Mouse (Mus musculus) heart, postnatal 0 days (tissue): Measurements from ENCODE around the gene Eef1akmt1. TPM values are rescaled to one million over a fixed set of nuclear protein-coding genes. Genes with fewer than 3 reads are reported as not detected.
A peak's percentile ranks its signal among the peaks of the same experiment; 100 is the strongest.

ENCODE experiments used
- ATAC-seq: fragments of 200-750 bp; cut with Nextera tagmentation; 2 replicates; pipeline ENCODE4 v1.8.0; 2017; ENCODE audit warnings: low read depth, moderate number of reproducible peaks, moderate library complexity; ENCODE audit not compliant: insufficient read depth
- DNase-seq: peaks from one replicate; pipeline ENCODE4 v3.0.0-alpha.2; 2016; ENCODE audit warnings: low spot score
- H3K27ac ChIP-seq: fragments of 300-500 bp; sonication (generic); 2 replicates; pipeline ENCODE4 v1.5.1; 2014; ENCODE audit warnings: low read depth, mild to moderate bottlenecking
- H3K27me3 ChIP-seq: fragments of 300-500 bp; sonication (generic); 2 replicates; pipeline ENCODE4 v1.6.1; 2014; ENCODE audit warnings: low read length, mixed read lengths; ENCODE audit not compliant: control insufficient read depth, insufficient read depth
- H3K36me3 ChIP-seq: fragments of 300-500 bp; sonication (generic); replicated peaks from 2 replicates; pipeline ENCODE4 v1.6.1; 2014; ENCODE audit warnings: low read length, mixed read lengths; ENCODE audit not compliant: control insufficient read depth, insufficient read depth
- H3K4me1 ChIP-seq: fragments of 300-500 bp; sonication (generic); 2 replicates; pipeline ENCODE4 v1.6.1; 2014; ENCODE audit warnings: antibody characterized with exemption; ENCODE audit not compliant: control insufficient read depth, insufficient read depth
- H3K4me2 ChIP-seq: fragments of 300-500 bp; sonication (generic); 2 replicates; pipeline ENCODE4 v1.6.1; 2014; ENCODE audit warnings: low read depth, mild to moderate bottlenecking, low read length, moderate library complexity
- H3K4me3 ChIP-seq: fragments of 300-500 bp; sonication (generic); 2 replicates; pipeline ENCODE4 v1.5.1; 2014; ENCODE audit warnings: low read depth, low read length
- H3K9ac ChIP-seq: fragments of 300-500 bp; sonication (generic); replicated peaks from 2 replicates; pipeline ENCODE4 v1.6.1; 2014; ENCODE audit warnings: low read depth, low read length, mixed read lengths
- H3K9me3 ChIP-seq: fragments of 300-500 bp; sonication (generic); replicated peaks from 2 replicates; pipeline ENCODE4 v1.6.1; 2016; ENCODE audit warnings: low read length; ENCODE audit not compliant: control insufficient read depth
- CTCF ChIP-seq: IDR thresholded peaks from 2 replicates; pipeline ENCODE4 v1.5.1; 2016; ENCODE audit warnings: antibody characterized with exemption, control low read depth, low read depth
- EP300 ChIP-seq: IDR thresholded peaks from 2 replicates; pipeline ENCODE4 v1.6.1; 2016; ENCODE audit warnings: antibody characterized with exemption, low read depth
- WGBS: fragments of 180-500 bp; shearing (Covaris S2); extraction: QIAGEN DNeasy Blood & Tissue Kit; methylation state at CpG from one replicate; pipeline ENCODE4 v1.1.7; 2014; 5-methylcytosine and 5-hydroxymethylcytosine counted together
- polyA plus RNA-seq: library from polyadenylated mRNA; unstranded; fragments of >200 nt; fragmentation: Nextera tagmentation; extraction: Ambion mirVana; gene quantifications from 2 replicates; pipeline ENCODE4 v1.2.1, GENCODE M21; 2015
- total RNA-seq: library from RNA; depleted of rRNA; stranded (reverse); fragments of >200 nt; gene quantifications from 2 replicates; pipeline ENCODE4 v1.2.3, GENCODE M21; 2014; ENCODE audit warnings: low replicate concordance

The Eef1akmt1 gene
- total and polyA plus RNA-seq, 2 experiments from 2014 or later, result 21.4 to 79.3 TPM

GRCm38 (mm10) chr14:57526050-57526623 is 45.3 kb downstream of the Eef1akmt1 start:
- Histone ChIP-seq H3K36me3 (no peaks in the 10 kb centered on the region), H3K27me3 (peaks cover 23% of the 10 kb centered on the region), H3K4me1 (peaks cover 12% of the 10 kb centered on the region), H3K4me2 (peak overlapping the region; percentile 99), H3K27ac (no peak overlapping the region), H3K4me3 (peak overlapping the region; percentile 83), H3K9me3 (no peaks in the 10 kb centered on the region), H3K9ac (no peak overlapping the region)
- WGBS, result 62% methylated on average over 10 of the region's 10 CpGs
- ATAC-seq, result no peak
- no peak for TF ChIP-seq CTCF
- TF ChIP-seq EP300, result no peak
- no peak for DNase-seq

DNA sequence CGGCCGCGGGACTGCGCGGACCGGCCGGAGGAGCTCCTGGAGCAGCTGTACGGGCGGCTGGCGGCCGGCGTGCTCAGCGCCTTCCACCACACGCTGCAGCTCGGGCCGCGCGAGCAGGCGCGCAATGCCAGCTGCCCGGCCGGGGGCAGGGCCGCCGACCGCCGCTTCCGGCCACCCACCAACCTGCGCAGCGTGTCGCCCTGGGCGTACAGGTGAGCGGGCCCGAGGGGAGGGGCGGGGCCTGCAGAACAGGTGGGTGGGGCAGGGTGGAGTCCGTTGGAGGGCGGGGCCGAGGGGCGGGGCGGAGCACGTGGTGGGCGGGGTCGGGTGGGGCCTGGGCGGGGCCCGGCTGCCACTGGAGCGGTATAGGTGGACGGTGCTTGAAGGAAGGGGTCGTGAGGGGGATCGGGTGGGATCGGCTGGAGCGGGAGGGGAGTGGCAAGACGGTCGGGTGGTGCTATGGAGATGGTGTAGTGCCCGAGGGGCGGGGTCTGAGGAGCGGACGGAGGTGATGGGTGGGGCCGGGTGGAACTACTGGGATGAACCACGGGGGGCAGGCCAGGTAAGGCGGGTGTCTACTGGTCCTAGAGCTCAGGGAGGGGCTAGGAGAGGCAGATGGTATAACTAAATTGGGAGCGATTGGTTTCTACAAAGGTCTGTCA is 45.9 kb downstream of the Eef1akmt1 start:
- Histone ChIP-seq H3K4me3 (peak overlapping the region; percentile 83), H3K27me3 (peaks cover 23% of the 10 kb centered on the region), H3K4me1 (peaks cover 12% of the 10 kb centered on the region), H3K9ac (peak overlapping the region; percentile 77), H3K36me3 (no peaks in the 10 kb centered on the region), H3K9me3 (no peaks in the 10 kb centered on the region), H3K27ac (0 out of 2 replicates have a peak overlapping the region, but pooled peaks have one; percentile 18), H3K4me2 (peak overlapping the region; percentile 99)
- ATAC-seq (peak; percentile 68), DNase-seq (peak; percentile 40)
- under 1% methylated on average over 48 of the region's 60 CpGs for WGBS
- TF ChIP-seq EP300 (no peak), CTCF (no peak)

DNA sequence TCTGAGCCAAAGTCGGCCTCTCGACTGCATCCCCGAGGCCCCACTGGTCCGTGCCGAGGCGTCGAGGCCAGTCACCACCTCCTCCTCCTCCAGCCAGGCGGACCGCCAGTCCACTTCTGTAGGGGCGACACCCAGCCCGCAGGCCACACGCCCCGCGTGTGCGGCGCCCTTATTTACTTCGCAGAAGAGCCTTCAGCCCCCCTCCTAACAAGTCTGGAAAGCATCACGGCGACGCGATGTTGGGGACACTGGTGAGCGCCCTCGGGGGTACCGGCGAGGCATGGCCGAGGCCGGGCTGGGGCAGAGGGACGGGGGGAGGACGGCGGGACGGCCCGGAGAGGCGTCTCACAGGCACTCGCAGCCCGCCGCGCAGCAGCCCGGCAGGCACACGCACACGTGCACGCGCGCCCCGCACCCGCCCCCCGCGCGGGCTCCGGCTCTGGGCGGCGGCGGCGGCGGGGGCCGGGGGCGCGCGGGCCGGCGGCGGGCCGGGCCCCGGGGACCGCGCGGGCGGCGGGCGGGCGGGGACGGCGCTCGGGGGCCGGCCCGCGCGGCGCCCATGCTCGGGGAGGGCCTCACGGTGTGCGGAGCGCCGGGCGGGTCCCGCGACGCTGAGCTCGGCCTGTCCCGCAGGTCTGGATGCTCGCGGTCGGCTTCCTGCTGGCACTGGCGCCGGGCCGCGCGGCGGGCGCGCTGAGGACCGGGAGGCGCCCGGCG is 46.6 kb downstream of the Eef1akmt1 start, which contains the start of gene Il17d:
Il17d (plus strand) TSS at position 107 of the 717 bp plus-strand sequence.
- TF ChIP-seq CTCF, result no peak
- no peak for TF ChIP-seq EP300
- Histone ChIP-seq H3K36me3 (no peaks in the 10 kb centered on the region), H3K27ac (0 out of 2 replicates have a peak within 1 kb of the TSS, but pooled peaks have one; percentile 18), H3K9me3 (no peaks in the 10 kb centered on the region), H3K4me3 (peak within 1 kb of the TSS; percentile 83), H3K9ac (peak within 1 kb of the TSS; percentile 77), H3K4me2 (peak within 1 kb of the TSS; percentile 99), H3K27me3 (peaks cover 23% of the 10 kb centered on the region), H3K4me1 (peaks cover 11% of the 10 kb centered on the region)
- DNase-seq (no peak), ATAC-seq (peak; percentile 43; the same call in 1 of the 2 replicates)
- under 1% methylated on average over 79 of the region's 104 CpGs for WGBS

GRCm38 (mm10) chr14:57523762-57524161 is 47.6 kb downstream of the Eef1akmt1 start:
- Histone ChIP-seq H3K36me3 (no peaks in the 10 kb centered on the region), H3K9ac (no peak overlapping the region), H3K27ac (no peak overlapping the region), H3K4me2 (no peak overlapping the region), H3K9me3 (no peaks in the 10 kb centered on the region), H3K4me1 (0 out of 2 replicates have a peak, but pooled peaks cover under 1% of the 10 kb centered on the region), H3K27me3 (peaks cover 23% of the 10 kb centered on the region), H3K4me3 (no peak overlapping the region)
- no peak for DNase-seq
- 92% methylated on average over 9 of the region's 9 CpGs for WGBS
- no peak for TF ChIP-seq EP300
- no peak for TF ChIP-seq CTCF
- ATAC-seq, result no peak

DNA sequence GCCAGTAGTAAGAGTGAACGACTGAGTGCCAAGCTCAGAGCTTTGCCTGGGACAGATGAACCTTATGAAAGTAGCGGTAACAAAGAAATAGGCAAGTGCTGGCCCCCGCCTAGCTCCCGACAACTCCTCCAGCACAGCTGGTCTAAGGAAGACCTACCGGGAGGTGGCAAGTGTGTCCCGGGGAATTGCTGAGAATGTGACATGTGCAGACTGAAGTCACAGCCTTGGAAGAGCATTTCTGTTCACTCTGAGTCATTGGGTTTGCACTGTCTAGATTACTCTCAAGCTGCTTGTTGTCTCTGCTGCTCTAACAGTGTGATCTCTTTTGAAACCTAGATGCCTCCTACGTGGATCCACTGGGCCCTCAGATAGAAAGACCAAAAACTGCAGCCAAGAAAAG is 54.4 kb downstream of the Eef1akmt1 start:
- Histone ChIP-seq H3K9me3 (no peaks in the 10 kb centered on the region), H3K9ac (no peak overlapping the region), H3K4me3 (no peak overlapping the region), H3K4me2 (no peak overlapping the region), H3K27ac (no peak overlapping the region), H3K27me3 (no peaks in the 10 kb centered on the region), H3K4me1 (no peaks in the 10 kb centered on the region), H3K36me3 (no peaks in the 10 kb centered on the region)
- TF ChIP-seq EP300 (no peak), CTCF (no peak)
- ATAC-seq (no peak), DNase-seq (no peak)
- WGBS, result 87% methylated on average over 7 of the region's 7 CpGs
